Mouse (Mus musculus) neural tube, embryonic 11.5 days (tissue): ENCODE measurements around the gene Dnaja1. TPM values are rescaled to one million over a fixed set of nuclear protein-coding genes. Genes with fewer than 3 reads are reported as not detected.

Experiments
- ATAC-seq: fragments of 200-750 bp; cut with Nextera tagmentation; 2 replicates; pipeline ENCODE4 v1.8.0; 2017; ENCODE audit warnings: moderate number of reproducible peaks, mild to moderate bottlenecking, moderate TSS enrichment, moderate library complexity; ENCODE audit not compliant: insufficient read depth, low FRiP score, low TSS enrichment
- DNase-seq: peaks from one replicate; pipeline ENCODE4 v3.0.0-alpha.2; 2015; ENCODE audit warnings: low spot score
- H3K27ac ChIP-seq: fragments of 300-500 bp; sonication (generic); 2 replicates; pipeline ENCODE4 v1.5.1; 2014; ENCODE audit warnings: low read depth, mild to moderate bottlenecking, low read length
- H3K27me3 ChIP-seq: fragments of 300-500 bp; sonication (generic); 2 replicates; pipeline ENCODE4 v1.6.1; 2014; ENCODE audit warnings: mild to moderate bottlenecking, low read length, mixed read lengths; ENCODE audit not compliant: control insufficient read depth, insufficient read depth
- H3K36me3 ChIP-seq: fragments of 300-500 bp; sonication (generic); 2 replicates; pipeline ENCODE4 v1.6.1; 2014; ENCODE audit warnings: mild to moderate bottlenecking, low read length, moderate library complexity, mixed read lengths; ENCODE audit not compliant: control insufficient read depth, insufficient read depth
- H3K4me1 ChIP-seq: fragments of 300-500 bp; sonication (generic); 2 replicates; pipeline ENCODE4 v1.6.1; 2014; ENCODE audit warnings: low read length, mixed read lengths; ENCODE audit not compliant: control insufficient read depth, insufficient read depth
- H3K4me2 ChIP-seq: fragments of 300-500 bp; sonication (generic); 2 replicates; pipeline ENCODE4 v1.6.1; 2014; ENCODE audit warnings: low read depth, mild to moderate bottlenecking, moderate library complexity
- H3K4me3 ChIP-seq: fragments of 300-500 bp; sonication (generic); 2 replicates; pipeline ENCODE4 v1.5.1; 2014; ENCODE audit warnings: low read depth, low read length
- H3K9ac ChIP-seq: fragments of 300-500 bp; sonication (generic); 2 replicates; pipeline ENCODE4 v1.6.1; 2014; ENCODE audit warnings: mild to moderate bottlenecking, low read length
- H3K9me3 ChIP-seq: fragments of 300-500 bp; sonication (generic); 2 replicates; pipeline ENCODE4 v1.6.1; 2016; ENCODE audit warnings: low read length; ENCODE audit not compliant: control insufficient read depth
- WGBS: fragments of 180-500 bp; shearing (Covaris S2); extraction: QIAGEN DNeasy Blood & Tissue Kit; methylation state at CpG from one replicate; pipeline ENCODE4 v1.1.7; 2014; 5-methylcytosine and 5-hydroxymethylcytosine counted together
- polyA plus RNA-seq: library from polyadenylated mRNA; unstranded; fragments of >200 nt; fragmentation: Nextera tagmentation; extraction: Ambion mirVana; gene quantifications from 2 replicates; pipeline ENCODE4 v1.2.1, GENCODE M21; 2014

The Dnaja1 gene
- polyA plus RNA-seq: 694 and 702 TPM in 2 replicates

GRCm38 (mm10) chr4:40722011-40722666 lies at the start of gene Dnaja1:
Gene Dnaja1 (plus strand): TSS chr4:40722150.
- Histone ChIP-seq H3K9ac (peak within 1 kb of the TSS; percentile 97), H3K4me3 (peak within 1 kb of the TSS; percentile 67), H3K36me3 (peaks cover 5% of the 10 kb centered on the region), H3K4me1 (peaks cover 14% of the 10 kb centered on the region), H3K27me3 (no peaks in the 10 kb centered on the region), H3K27ac (peak within 1 kb of the TSS; percentile 97), H3K9me3 (no peaks in the 10 kb centered on the region), H3K4me2 (peak within 1 kb of the TSS; percentile 55)
- peak; percentile 85 for ATAC-seq
- DNase-seq: peak; percentile 98
- WGBS: under 1% methylated on average over 52 of the region's 54 CpGs

- H3K27me3 ChIP-seq: no peaks in the 10 kb centered on the region
- ATAC-seq: no peak
- WGBS: 88% methylated on average over 5 of the region's 5 CpGs
- no peaks in the 10 kb centered on the region for H3K4me1 ChIP-seq
- DNase-seq: no peak
- H3K9ac ChIP-seq: no peak overlapping the region
- no peak overlapping the region for H3K27ac ChIP-seq
- H3K4me2 ChIP-seq: no peak overlapping the region
- H3K36me3 ChIP-seq: no peaks in the 10 kb centered on the region
- no peak overlapping the region for H3K4me3 ChIP-seq
- no peaks in the 10 kb centered on the region for H3K9me3 ChIP-seq
Observed at GRCm38 (mm10) chr4:40673526-40673925, 48.4 kb upstream of the Dnaja1 start.

GRCm38 (mm10) chr4:40676338-40676737 lies 45.6 kb upstream of the Dnaja1 start:
- H3K27me3 ChIP-seq: no peaks in the 10 kb centered on the region
- H3K9ac ChIP-seq: no peak overlapping the region
- no peak for ATAC-seq
- H3K4me3 ChIP-seq: no peak overlapping the region
- WGBS: 17% methylated on average over 14 of the region's 14 CpGs
- H3K4me1 ChIP-seq: no peaks in the 10 kb centered on the region
- no peak overlapping the region for H3K27ac ChIP-seq
- H3K36me3 ChIP-seq: no peaks in the 10 kb centered on the region
- no peaks in the 10 kb centered on the region for H3K9me3 ChIP-seq
- DNase-seq: no peak
- peak overlapping the region; percentile 15; the same call in 1 of the 2 replicates for H3K4me2 ChIP-seq

GRCm38 (mm10) chr4:40677132-40677531 lies 44.8 kb upstream of the Dnaja1 start:
- no peaks in the 10 kb centered on the region for H3K9me3 ChIP-seq
- H3K27ac ChIP-seq: no peak overlapping the region
- H3K4me3 ChIP-seq: no peak overlapping the region
- no peak overlapping the region for H3K4me2 ChIP-seq
- 0 out of 2 replicates have a peak, but pooled peaks have one; percentile 13 for ATAC-seq
- H3K27me3 ChIP-seq: no peaks in the 10 kb centered on the region
- H3K4me1 ChIP-seq: no peaks in the 10 kb centered on the region
- no peaks in the 10 kb centered on the region for H3K36me3 ChIP-seq
- DNase-seq: no peak
- no peak overlapping the region for H3K9ac ChIP-seq
- WGBS: 42% methylated on average over 5 of the region's 5 CpGs

GRCm38 (mm10) chr4:40680250-40680860 lies 41.6 kb upstream of the Dnaja1 start:
- Histone ChIP-seq H3K9me3 (no peaks in the 10 kb centered on the region), H3K36me3 (no peaks in the 10 kb centered on the region), H3K4me3 (no peak overlapping the region), H3K27ac (no peak overlapping the region), H3K4me2 (no peak overlapping the region), H3K27me3 (no peaks in the 10 kb centered on the region), H3K4me1 (no peaks in the 10 kb centered on the region), H3K9ac (no peak overlapping the region)
- WGBS: 56% methylated on average over 5 of the region's 5 CpGs
- DNase-seq: peak; percentile 56
- ATAC-seq: peak; percentile 36; the same call in 1 of the 2 replicates

- Histone ChIP-seq H3K27me3 (no peaks in the 10 kb centered on the region), H3K4me3 (no peak overlapping the region), H3K9me3 (no peaks in the 10 kb centered on the region), H3K4me1 (no peaks in the 10 kb centered on the region), H3K36me3 (0 out of 2 replicates have a peak, but pooled peaks cover 6% of the 10 kb centered on the region), H3K4me2 (no peak overlapping the region), H3K9ac (no peak overlapping the region), H3K27ac (no peak overlapping the region)
- WGBS: 28% methylated on average over 3 of the region's 3 CpGs
- DNase-seq (peak; percentile 52), ATAC-seq (no peak)
Observed at GRCm38 (mm10) chr4:40681908-40682307, 40.0 kb upstream of the Dnaja1 start.

- H3K9me3 ChIP-seq: no peaks in the 10 kb centered on the region
- no peak for ATAC-seq
Observed at GRCm38 (mm10) chr4:40682359-40682758, 39.6 kb upstream of the Dnaja1 start.

GRCm38 (mm10) chr4:40683306-40683705 lies 38.6 kb upstream of the Dnaja1 start:
- Histone ChIP-seq H3K9ac (no peak overlapping the region), H3K4me1 (no peaks in the 10 kb centered on the region), H3K4me3 (no peak overlapping the region), H3K27me3 (no peaks in the 10 kb centered on the region), H3K36me3 (0 out of 2 replicates have a peak, but pooled peaks cover 6% of the 10 kb centered on the region), H3K4me2 (no peak overlapping the region), H3K9me3 (no peaks in the 10 kb centered on the region), H3K27ac (no peak overlapping the region)
- ATAC-seq (no peak), DNase-seq (no peak)
- WGBS: 82% methylated on average over 2 of the region's 2 CpGs

More at GRCm38 (mm10) chr4:40682359-40682758, 39.6 kb upstream of the Dnaja1 start:
- Histone ChIP-seq H3K27ac (no peak overlapping the region), H3K27me3 (no peaks in the 10 kb centered on the region), H3K9ac (no peak overlapping the region), H3K4me1 (no peaks in the 10 kb centered on the region), H3K4me3 (no peak overlapping the region), H3K4me2 (no peak overlapping the region), H3K36me3 (0 out of 2 replicates have a peak, but pooled peaks cover 6% of the 10 kb centered on the region)
- WGBS: 90% methylated on average over 5 of the region's 5 CpGs
- no peak for DNase-seq

- Histone ChIP-seq H3K27ac (no peak overlapping the region), H3K4me3 (no peak overlapping the region), H3K4me2 (no peak overlapping the region), H3K27me3 (no peaks in the 10 kb centered on the region), H3K4me1 (no peaks in the 10 kb centered on the region), H3K36me3 (peaks cover 7% of the 10 kb centered on the region; the same call in 1 of the 2 replicates), H3K9ac (no peak overlapping the region), H3K9me3 (no peaks in the 10 kb centered on the region)
- 92% methylated on average over 11 of the region's 11 CpGs for WGBS
- ATAC-seq: no peak
- DNase-seq: no peak
Observed at GRCm38 (mm10) chr4:40691100-40691499, 30.9 kb upstream of the Dnaja1 start.
